ENCODE assay signal across 12 mouse cellular contexts in the genomic region with DNA sequence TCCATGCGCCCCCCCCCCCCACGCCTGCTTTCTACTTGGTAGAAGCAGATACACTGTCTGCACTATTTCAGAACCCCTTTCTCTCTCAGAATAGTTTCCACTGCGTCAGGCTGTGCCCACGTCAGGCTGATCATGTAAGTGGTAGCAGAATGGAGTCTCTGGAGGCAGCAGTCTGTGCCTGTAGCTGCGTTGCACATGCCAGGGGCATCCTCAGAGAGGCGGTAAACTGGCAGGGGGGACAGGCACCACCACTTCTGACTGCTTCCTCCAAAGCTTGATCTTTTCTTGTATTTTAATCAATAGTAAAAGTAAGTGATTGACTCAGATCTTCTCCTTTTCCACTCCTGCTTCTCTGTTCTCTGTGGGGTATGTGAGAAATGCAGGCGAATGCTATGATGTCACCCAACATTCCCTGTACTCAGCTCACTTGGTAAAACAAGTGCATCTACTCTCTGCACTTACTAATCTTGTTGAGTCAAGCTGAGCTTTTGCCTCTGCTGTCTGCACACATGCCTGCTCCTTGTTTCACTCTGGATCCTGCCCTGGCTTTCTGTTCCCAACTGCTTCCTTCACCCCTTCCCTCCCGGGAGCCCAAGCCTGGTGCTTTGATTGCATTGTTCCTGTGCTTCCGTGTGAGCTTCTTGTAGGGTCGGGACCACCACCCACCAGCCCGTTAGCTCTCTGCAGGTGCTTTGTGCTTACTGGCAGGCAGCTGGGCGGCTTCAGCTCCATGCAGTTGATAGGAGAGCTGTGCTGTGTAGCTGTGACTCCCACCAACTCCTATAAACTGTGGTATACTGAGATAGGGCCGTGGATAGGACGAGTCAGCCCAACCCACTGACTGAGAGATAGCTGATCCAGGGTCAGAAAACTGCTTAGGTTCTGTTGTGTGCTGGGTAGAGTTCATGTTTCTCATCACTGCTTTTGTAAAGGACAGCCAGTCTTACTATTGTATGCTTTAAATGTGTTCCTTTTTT.
DNase-seq lines count a peak whose midpoint lies in the region; ATAC-seq lines count a peak whose summit lies in the region.
"Had no signal": no experiment of that assay in that cellular context is flagged by ENCODE, and none has a peak within 500 bp of the region (broad histone marks: within the 10 kb centered on the region; RNA-seq: fewer than 3 reads in every experiment).

No protein-coding gene starts in this region.

- 35% methylated on average over 14 of the region's 14 CpGs for WGBS in heart, embryonic 16.5 days
- WGBS in midbrain, embryonic 12.5 days = 49% methylated on average over 14 of the region's 14 CpGs
- 43% methylated on average over 13 of the region's 14 CpGs for WGBS in midbrain, embryonic 13.5 days
- 59% methylated on average over 14 of the region's 14 CpGs for WGBS in embryonic facial prominence, embryonic 14.5 days

- no peaks in the 10 kb centered on the region for H3K27me3 ChIP-seq in heart, embryonic 16.5 days (ENCODE audit: control insufficient read depth, insufficient read depth, low read length)
- H3K27me3 ChIP-seq in midbrain, embryonic 12.5 days = no peaks in the 10 kb centered on the region
- no peaks in the 10 kb centered on the region for H3K27me3 ChIP-seq in midbrain, embryonic 13.5 days
- H3K27me3 ChIP-seq in embryonic facial prominence, embryonic 14.5 days (replicated peaks; ENCODE audit: control insufficient read depth, insufficient read depth, low read length) = no peaks in the 10 kb centered on the region

- H3K36me3 ChIP-seq in heart, embryonic 16.5 days (ENCODE audit: control insufficient read depth, insufficient read depth) = no peaks in the 10 kb centered on the region
- H3K36me3 ChIP-seq in midbrain, embryonic 12.5 days = peaks cover 4% of the 10 kb centered on the region; the same call in 1 of the 2 replicates
- H3K36me3 ChIP-seq in midbrain, embryonic 13.5 days = peaks cover 2% of the 10 kb centered on the region
- H3K36me3 ChIP-seq in embryonic facial prominence, embryonic 14.5 days (ENCODE audit: control insufficient read depth, insufficient read depth, low read length) = peaks cover under 1% of the 10 kb centered on the region

- DNase-seq in heart, adult 18-20 months = no peak
- no peak for DNase-seq in embryonic facial prominence, embryonic 14.5 days (ENCODE audit: low spot score)
- peak; percentile 33 for DNase-seq in right cerebral cortex, postnatal 14 days
- no peak for DNase-seq in adrenal gland, postnatal 4 days (ENCODE audit: low spot score in 2 of 2)
- DNase-seq: adrenal gland, adult 8-10 months; cerebellum, adult 2 months; heart, postnatal 10 days; kidney, postnatal 14 days; thymus, postnatal 14 days had no signal

- H3K4me2 ChIP-seq in heart, embryonic 16.5 days (ENCODE audit: low read depth, low read length) = peak overlapping the region; percentile 11; the same call in 1 of the 2 replicates
- H3K4me2 ChIP-seq in midbrain, embryonic 12.5 days (replicated peaks) = no peak overlapping the region
- H3K4me2 ChIP-seq in midbrain, embryonic 13.5 days (replicated peaks) = no peak overlapping the region
- H3K4me2 ChIP-seq in embryonic facial prominence, embryonic 14.5 days (ENCODE audit: low read depth, low read length) = no peak overlapping the region

- H3K4me1 ChIP-seq in heart, embryonic 16.5 days (ENCODE audit: control insufficient read depth, insufficient read depth, low read length) = peaks cover 22% of the 10 kb centered on the region
- H3K4me1 ChIP-seq in midbrain, embryonic 12.5 days = peaks cover 38% of the 10 kb centered on the region
- peaks cover 45% of the 10 kb centered on the region for H3K4me1 ChIP-seq in midbrain, embryonic 13.5 days (replicated peaks)
- H3K4me1 ChIP-seq in embryonic facial prominence, embryonic 14.5 days (ENCODE audit: control insufficient read depth, insufficient read depth, low read length) = peaks cover 11% of the 10 kb centered on the region

- ATAC-seq in heart, embryonic 16.5 days (replicated peaks; ENCODE audit: extremely low read depth, insufficient read depth, low FRiP score) = peak; percentile 42; the same call in 1 of the 2 replicates
- no peak for ATAC-seq in midbrain, embryonic 12.5 days (ENCODE audit: low FRiP score, low read depth)
- no peak for ATAC-seq in midbrain, embryonic 13.5 days
- ATAC-seq in embryonic facial prominence, embryonic 14.5 days (ENCODE audit: low read depth) = peak; percentile 22; the same call in 1 of the 2 replicates

- no peaks in the 10 kb centered on the region for H3K9me3 ChIP-seq in heart, embryonic 16.5 days (replicated peaks; ENCODE audit: control insufficient read depth, low read length)
- H3K9me3 ChIP-seq in midbrain, embryonic 12.5 days = no peaks in the 10 kb centered on the region
- H3K9me3 ChIP-seq in midbrain, embryonic 13.5 days = no peaks in the 10 kb centered on the region
- no peaks in the 10 kb centered on the region for H3K9me3 ChIP-seq in embryonic facial prominence, embryonic 14.5 days (ENCODE audit: control insufficient read depth, low read length)

- no peak overlapping the region for H3K27ac ChIP-seq in heart, embryonic 16.5 days (ENCODE audit: low read length)
- H3K27ac ChIP-seq in midbrain, embryonic 12.5 days (replicated peaks) = peak overlapping the region; percentile 30; the same call in 1 of the 2 replicates
- H3K27ac ChIP-seq in midbrain, embryonic 13.5 days = no peak overlapping the region
- H3K27ac ChIP-seq in embryonic facial prominence, embryonic 14.5 days (replicated peaks; ENCODE audit: low read depth, low read length) = no peak overlapping the region

- H3K4me3 ChIP-seq in heart, embryonic 16.5 days (ENCODE audit: low read length) = no peak overlapping the region
- H3K4me3 ChIP-seq in midbrain, embryonic 12.5 days = no peak overlapping the region
- H3K4me3 ChIP-seq in midbrain, embryonic 13.5 days (replicated peaks) = no peak overlapping the region
- H3K4me3 ChIP-seq in embryonic facial prominence, embryonic 14.5 days (ENCODE audit: low read depth, low read length) = no peak overlapping the region

- 0 out of 2 replicates have a peak overlapping the region, but pooled peaks have one; percentile 3 for H3K9ac ChIP-seq in heart, embryonic 16.5 days (ENCODE audit: low read length)
- no peak overlapping the region for H3K9ac ChIP-seq in midbrain, embryonic 12.5 days (replicated peaks)
- no peak overlapping the region; the same call in 1 of the 2 replicates for H3K9ac ChIP-seq in midbrain, embryonic 13.5 days (replicated peaks)
- 0 out of 2 replicates have a peak overlapping the region, but pooled peaks have one; percentile 21 for H3K9ac ChIP-seq in embryonic facial prominence, embryonic 14.5 days (ENCODE audit: low read depth, low read length)

Comparison
In these comparisons a context has a peak if more than half of its experiments do, and no peak if none do; other contexts are left out.
1. ATAC-seq: peak in heart, embryonic 16.5 days (single experiment) and embryonic facial prominence, embryonic 14.5 days (single experiment); none in midbrain, embryonic 12.5 days (single experiment) and midbrain, embryonic 13.5 days (single experiment).
2. H3K9ac ChIP-seq: peak in heart, embryonic 16.5 days (single experiment) and embryonic facial prominence, embryonic 14.5 days (single experiment); none in midbrain, embryonic 12.5 days (single experiment) and midbrain, embryonic 13.5 days (single experiment).